9 mouse cellular contexts compared by ENCODE assay signal in genomic region chr6:13280835-13281234, GRCm38 (mm10). TPM values are rescaled to one million over a fixed set of nuclear protein-coding genes. Genes with fewer than 3 reads are reported as not detected.
DNase-seq lines count a peak whose midpoint lies in the region; ATAC-seq lines count a peak whose summit lies in the region.
"Had no signal": no experiment of that assay in that cellular context is flagged by ENCODE, and none has a peak within 500 bp of the region (broad histone marks: within the 10 kb centered on the region; RNA-seq: fewer than 3 reads in every experiment).

No protein-coding gene starts in this region.

- H3K4me1 ChIP-seq in kidney, embryonic 16.5 days (ENCODE audit: insufficient read depth, low read length) = no peaks in the 10 kb centered on the region

- H3K4me3 ChIP-seq in kidney, embryonic 16.5 days (ENCODE audit: low read length) = no peak overlapping the region

- no peak overlapping the region for H3K4me2 ChIP-seq in kidney, embryonic 16.5 days (replicated peaks; ENCODE audit: low read depth, low read length)

- ATAC-seq in kidney, embryonic 16.5 days (ENCODE audit: low FRiP score, low TSS enrichment) = no peak

- H3K9ac ChIP-seq in kidney, embryonic 16.5 days (replicated peaks; ENCODE audit: low read length) = no peak overlapping the region

- H3K36me3 ChIP-seq in kidney, embryonic 16.5 days (ENCODE audit: insufficient read depth, low read length) = no peaks in the 10 kb centered on the region

- DNase-seq in adrenal gland, adult 2 months = peak; percentile 2
- no peak for DNase-seq in adrenal gland, postnatal 25 days
- peak; percentile 41 for DNase-seq in kidney, postnatal 10 days
- peak; percentile 87 for DNase-seq in 3T3-L1 (ENCODE audit: low read depth, low spot score)
- peak; percentile 38 for DNase-seq in c-Kit-positive CD71-positive TER-119-positive erythroid progenitor cells, embryonic 14.5 days (ENCODE audit: low spot score)
- peak; percentile 70 for DNase-seq in lung, postnatal 36 days
- no peak for DNase-seq in frontal cortex, postnatal 14 days (ENCODE audit: low spot score in 2 of 2)

- no peak overlapping the region for H3K27ac ChIP-seq in kidney, embryonic 16.5 days (ENCODE audit: low read length)

- H3K9me3 ChIP-seq in kidney, embryonic 16.5 days (ENCODE audit: low read length) = no peaks in the 10 kb centered on the region

- no peaks in the 10 kb centered on the region for H3K27me3 ChIP-seq in kidney, embryonic 16.5 days (ENCODE audit: insufficient read depth, low read length)

- WGBS in kidney, embryonic 16.5 days = 1% methylated on average over 3 of the region's 3 CpGs

RNA-seq across cellular contexts. Expression of gene Vwde, which starts 56.1 kb away (rescaled TPM):
- not detected for total RNA-seq in adrenal gland, adult 2 months (2021)
- not detected in 2 replicates for polyA plus RNA-seq in adrenal gland, adult 2 months (2012; rRNA removed)
- not detected in 2 replicates for total RNA-seq in adrenal gland, postnatal 25 days (2021)
- polyA plus RNA-seq in kidney, embryonic 16.5 days (2015; fragmentation: Nextera tagmentation; extraction: Ambion mirVana) = not detected in 2 replicates
- polyA plus RNA-seq: gonadal fat pad, adult 2 months had no signal

Comparison
In these comparisons a context has a peak if more than half of its experiments do, and no peak if none do; other contexts are left out.
1. DNase-seq: peak in adrenal gland, adult 2 months (single experiment), kidney, postnatal 10 days (single experiment), 3T3-L1 (single experiment), c-Kit-positive CD71-positive TER-119-positive erythroid progenitor cells, embryonic 14.5 days (single experiment) and lung, postnatal 36 days (single experiment); none in adrenal gland, postnatal 25 days (single experiment) and frontal cortex, postnatal 14 days (0 of 2).